Mouse (Mus musculus): ENCODE results near the gene Iqcd. TPM values are rescaled to one million over a fixed set of nuclear protein-coding genes. Genes with fewer than 3 reads are reported as not detected.

The Iqcd gene
- total and polyA plus RNA-seq, 3 experiments: 0.14 TPM; not detected in 2

DNA sequence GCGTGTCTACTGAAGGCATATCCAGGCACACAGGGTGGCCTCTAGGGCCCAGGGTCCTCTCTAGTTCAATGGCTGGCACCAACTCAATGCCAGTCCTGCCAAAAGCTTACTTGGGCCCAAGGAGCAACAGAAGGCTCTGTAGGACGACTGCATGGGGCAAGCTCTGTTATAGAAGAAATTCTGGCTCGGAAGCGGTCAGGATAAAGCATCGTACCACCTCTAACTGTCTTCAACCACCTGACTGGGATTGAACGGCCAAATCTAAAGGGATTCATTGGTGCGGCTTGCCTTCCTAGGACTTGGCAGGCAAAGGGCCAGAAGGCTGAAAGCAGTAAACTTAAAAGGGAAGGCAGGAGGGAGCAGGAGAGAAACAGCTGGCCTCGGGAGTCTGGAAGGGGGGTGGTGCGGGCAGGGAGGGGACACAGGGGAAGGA is 20.5 kb upstream of the Iqcd start:
- DNase-seq: no peak
- Histone ChIP-seq H3K4me1 (ENCODE audit: control insufficient read depth, insufficient read depth, low read length) (peaks cover 41% of the 10 kb centered on the region), H3K4me3 (no peak overlapping the region), H3K36me3 (ENCODE audit: control insufficient read depth, insufficient read depth, low read length) (no peaks in the 10 kb centered on the region; the same call in none of the 2 replicates), H3K79me2 (replicated peaks; ENCODE audit: control insufficient read depth, insufficient read depth, low read length) (no peaks in the 10 kb centered on the region), H3K27ac (no peak overlapping the region), H3K27me3 (ENCODE audit: control insufficient read depth, insufficient read depth, low read length) (no peaks in the 10 kb centered on the region), H3K9ac (ENCODE audit: low read depth, low read length) (no peak overlapping the region)
- TF ChIP-seq EP300 (IDR thresholded peaks at IDR 0.05; ENCODE audit: insufficient read depth, low read depth, low read length) (no peak), CTCF (IDR thresholded peaks at IDR 0.05) (no peak), POLR2A (IDR thresholded peaks at IDR 0.05; ENCODE audit: insufficient read depth, low read depth, low read length) (no peak)
- 70% methylated on average over 9 of the region's 9 CpGs for WGBS
- intact Hi-C loops (cut with DNase I): no loop called here

DNA sequence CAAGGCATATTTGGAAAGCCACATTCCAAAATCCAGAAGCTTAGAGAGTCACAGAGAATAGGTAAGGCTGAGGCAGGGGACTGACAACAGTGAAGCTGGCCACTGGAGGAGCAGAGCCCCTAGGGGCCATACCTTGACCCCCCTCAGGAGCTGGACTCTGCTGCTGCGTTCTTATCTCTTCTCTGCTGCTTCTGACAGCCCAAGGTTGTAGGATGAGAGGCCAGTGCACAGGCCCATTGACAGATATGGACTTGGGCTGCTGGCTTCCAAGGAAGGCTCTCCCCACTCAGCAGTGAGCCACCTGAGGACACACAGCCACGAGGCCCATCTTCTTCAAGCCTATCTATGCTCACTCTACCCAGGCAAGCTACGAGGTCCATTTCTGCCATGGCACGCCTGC is 19.9 kb upstream of the Iqcd start:
- Histone ChIP-seq H3K4me3 (no peak overlapping the region), H3K27me3 (ENCODE audit: control insufficient read depth, insufficient read depth, low read length) (no peaks in the 10 kb centered on the region), H3K36me3 (ENCODE audit: control insufficient read depth, insufficient read depth, low read length) (no peaks in the 10 kb centered on the region; the same call in none of the 2 replicates), H3K4me1 (ENCODE audit: control insufficient read depth, insufficient read depth, low read length) (peaks cover 38% of the 10 kb centered on the region), H3K9ac (ENCODE audit: low read depth, low read length) (no peak overlapping the region), H3K27ac (no peak overlapping the region), H3K79me2 (replicated peaks; ENCODE audit: control insufficient read depth, insufficient read depth, low read length) (no peaks in the 10 kb centered on the region)
- WGBS: 59% methylated on average over 4 of the region's 4 CpGs
- TF ChIP-seq EP300 (IDR thresholded peaks at IDR 0.05; ENCODE audit: insufficient read depth, low read depth, low read length) (no peak), POLR2A (IDR thresholded peaks at IDR 0.05; ENCODE audit: insufficient read depth, low read depth, low read length) (no peak), CTCF (IDR thresholded peaks at IDR 0.05) (no peak)
- intact Hi-C loops (cut with DNase I): no loop called here
- DNase-seq: no peak

DNA sequence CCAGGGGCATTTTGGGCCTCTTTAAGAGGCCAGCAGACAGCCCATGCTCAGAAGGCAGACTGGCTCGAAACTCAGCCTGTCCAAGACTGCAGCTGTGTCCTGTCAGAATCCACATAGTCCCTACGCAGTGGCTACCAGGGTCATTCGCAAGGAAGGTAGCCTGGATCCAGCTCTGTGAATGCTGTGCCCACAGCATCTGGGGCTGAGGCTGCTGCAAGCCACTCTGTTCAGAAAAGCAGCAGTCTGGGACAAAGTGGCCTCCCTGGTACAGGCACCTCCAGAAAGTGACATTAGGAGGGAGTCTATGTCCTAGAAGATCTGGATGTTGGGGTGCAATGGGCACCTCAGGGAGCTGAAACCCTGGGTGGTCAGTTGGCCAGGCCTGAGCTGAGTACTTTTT is 19.0 kb upstream of the Iqcd start:
- Histone ChIP-seq H3K27me3 (ENCODE audit: control insufficient read depth, insufficient read depth, low read length) (no peaks in the 10 kb centered on the region), H3K9ac (ENCODE audit: low read depth, low read length) (no peak overlapping the region), H3K4me1 (ENCODE audit: control insufficient read depth, insufficient read depth, low read length) (peaks cover 36% of the 10 kb centered on the region), H3K27ac (peak overlapping the region; percentile 7; the same call in 1 of the 2 replicates), H3K79me2 (replicated peaks; ENCODE audit: control insufficient read depth, insufficient read depth, low read length) (no peaks in the 10 kb centered on the region), H3K36me3 (ENCODE audit: control insufficient read depth, insufficient read depth, low read length) (no peaks in the 10 kb centered on the region; the same call in none of the 2 replicates), H3K4me3 (no peak overlapping the region)
- 81% methylated on average over 3 of the region's 3 CpGs for WGBS
- no peak for TF ChIP-seq EP300 (IDR thresholded peaks at IDR 0.05; ENCODE audit: insufficient read depth, low read depth, low read length)
- TF ChIP-seq CTCF (IDR thresholded peaks at IDR 0.05): no peak
- TF ChIP-seq POLR2A (IDR thresholded peaks at IDR 0.05; ENCODE audit: insufficient read depth, low read depth, low read length): no peak
- no peak for DNase-seq
- intact Hi-C loops (cut with DNase I): no loop called here

DNA sequence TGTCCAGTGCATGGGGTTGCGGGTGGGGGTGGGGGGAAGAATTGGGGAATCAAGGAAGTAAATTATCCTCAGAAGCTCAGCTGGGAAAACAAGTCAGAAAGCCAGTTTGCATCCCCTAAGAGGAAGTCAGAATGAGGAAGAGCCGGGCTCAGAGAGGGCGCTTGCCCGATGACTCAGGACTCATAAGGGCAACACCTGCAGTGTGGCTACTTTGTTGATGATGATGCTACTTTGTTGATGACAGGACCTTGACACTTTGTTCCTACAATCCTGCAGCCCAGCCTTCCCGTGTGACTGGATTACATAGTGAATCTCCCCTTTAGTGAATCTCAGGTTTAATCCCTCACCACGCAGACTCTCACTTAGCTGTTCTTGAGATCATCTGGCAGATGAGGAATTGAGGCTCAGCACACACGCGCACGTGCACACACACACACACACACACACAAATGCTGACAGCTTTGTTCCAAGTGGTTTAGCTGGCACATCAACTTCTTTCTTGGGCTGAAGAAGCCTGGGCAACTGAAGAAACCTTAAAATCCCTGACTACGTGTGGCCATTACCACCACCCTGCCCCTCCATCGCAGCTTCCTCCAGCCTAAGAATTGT is 18.4 kb upstream of the Iqcd start:
- Histone ChIP-seq H3K27ac (peak overlapping the region; percentile 26; the same call in 1 of the 2 replicates), H3K27me3 (ENCODE audit: control insufficient read depth, insufficient read depth, low read length) (no peaks in the 10 kb centered on the region), H3K9ac (ENCODE audit: low read depth, low read length) (no peak overlapping the region), H3K4me1 (ENCODE audit: control insufficient read depth, insufficient read depth, low read length) (peaks cover 35% of the 10 kb centered on the region), H3K36me3 (ENCODE audit: control insufficient read depth, insufficient read depth, low read length) (no peaks in the 10 kb centered on the region; the same call in none of the 2 replicates), H3K4me3 (no peak overlapping the region), H3K79me2 (replicated peaks; ENCODE audit: control insufficient read depth, insufficient read depth, low read length) (no peaks in the 10 kb centered on the region)
- WGBS: 76% methylated on average over 11 of the region's 11 CpGs
- no peak for TF ChIP-seq POLR2A (IDR thresholded peaks at IDR 0.05; ENCODE audit: insufficient read depth, low read depth, low read length)
- no peak for TF ChIP-seq CTCF (IDR thresholded peaks at IDR 0.05)
- TF ChIP-seq EP300 (IDR thresholded peaks at IDR 0.05; ENCODE audit: insufficient read depth, low read depth, low read length): no peak
- intact Hi-C loops (cut with DNase I): no loop called here
- DNase-seq: peak in 1 of 2 experiments; percentile 53

DNA sequence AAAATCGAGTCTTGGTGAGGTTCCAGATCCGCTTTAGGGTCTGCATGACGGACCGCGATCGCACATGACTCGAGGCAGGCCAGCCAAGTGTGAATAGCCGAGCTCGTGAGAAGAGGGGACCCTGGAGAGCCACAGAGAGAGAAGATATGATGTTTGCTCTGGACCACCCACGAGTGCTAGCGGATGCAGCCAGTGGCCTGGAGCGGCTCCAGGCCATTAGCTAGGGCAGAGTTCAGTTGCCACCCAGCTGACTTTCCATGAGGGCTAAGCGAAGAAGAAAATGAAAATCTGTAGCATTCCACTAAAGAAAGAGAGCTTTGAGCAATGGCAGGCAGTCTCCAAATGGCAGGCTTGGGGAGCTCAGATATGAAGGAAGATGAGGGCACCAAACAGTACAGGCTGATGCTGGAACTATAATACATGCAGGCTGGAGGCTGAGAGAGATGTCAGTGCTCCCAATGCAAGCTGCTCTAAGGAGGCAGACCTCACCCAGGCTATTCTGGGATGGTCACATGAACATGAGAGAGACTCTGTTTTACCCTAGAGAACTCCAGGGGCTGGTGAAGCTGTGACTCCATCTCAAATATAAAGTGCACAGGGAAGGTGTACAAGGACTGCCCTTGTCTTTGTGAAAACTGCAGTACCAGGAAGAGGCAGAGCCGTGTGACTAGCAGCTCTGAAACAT is 17.6 kb upstream of the Iqcd start:
- no peaks in the 10 kb centered on the region for H3K27me3 ChIP-seq (ENCODE audit: control insufficient read depth, insufficient read depth, low read length)
- no peak for TF ChIP-seq EP300 (IDR thresholded peaks at IDR 0.05; ENCODE audit: insufficient read depth, low read depth, low read length)
- no peak for TF ChIP-seq CTCF (IDR thresholded peaks at IDR 0.05)
- TF ChIP-seq POLR2A (IDR thresholded peaks at IDR 0.05; ENCODE audit: insufficient read depth, low read depth, low read length): no peak
- no peaks in the 10 kb centered on the region; the same call in 1 of the 2 replicates for H3K36me3 ChIP-seq (ENCODE audit: control insufficient read depth, insufficient read depth, low read length)
- DNase-seq: peak in 1 of 2 experiments; percentile 28
- intact Hi-C loops (cut with DNase I): no loop called here
- H3K4me3 ChIP-seq: no peak overlapping the region
- 64% methylated on average over 14 of the region's 14 CpGs for WGBS
- H3K4me1 ChIP-seq (ENCODE audit: control insufficient read depth, insufficient read depth, low read length): peaks cover 28% of the 10 kb centered on the region
- H3K27ac ChIP-seq: peak overlapping the region; percentile 26
- H3K9ac ChIP-seq (ENCODE audit: low read depth, low read length): no peak overlapping the region
- H3K79me2 ChIP-seq (replicated peaks; ENCODE audit: control insufficient read depth, insufficient read depth, low read length): no peaks in the 10 kb centered on the region

All from heart, adult 2 months (tissue).